Mouse (Mus musculus) erythroblast, embryonic 14.5 days (primary cell): Measurements from ENCODE around the gene Rln3.

Source experiments
- GATA1 ChIP-seq: IDR thresholded peaks from 2 replicates; pipeline ENCODE4 v1.6.1; 2012; ENCODE audit warnings: low read length, inconsistent platforms, mixed read lengths
- TAL1 ChIP-seq: IDR thresholded peaks from 3 replicates; pipeline ENCODE4 v1.6.1; 2012; ENCODE audit warnings: low read length, inconsistent platforms, mixed read lengths

DNA sequence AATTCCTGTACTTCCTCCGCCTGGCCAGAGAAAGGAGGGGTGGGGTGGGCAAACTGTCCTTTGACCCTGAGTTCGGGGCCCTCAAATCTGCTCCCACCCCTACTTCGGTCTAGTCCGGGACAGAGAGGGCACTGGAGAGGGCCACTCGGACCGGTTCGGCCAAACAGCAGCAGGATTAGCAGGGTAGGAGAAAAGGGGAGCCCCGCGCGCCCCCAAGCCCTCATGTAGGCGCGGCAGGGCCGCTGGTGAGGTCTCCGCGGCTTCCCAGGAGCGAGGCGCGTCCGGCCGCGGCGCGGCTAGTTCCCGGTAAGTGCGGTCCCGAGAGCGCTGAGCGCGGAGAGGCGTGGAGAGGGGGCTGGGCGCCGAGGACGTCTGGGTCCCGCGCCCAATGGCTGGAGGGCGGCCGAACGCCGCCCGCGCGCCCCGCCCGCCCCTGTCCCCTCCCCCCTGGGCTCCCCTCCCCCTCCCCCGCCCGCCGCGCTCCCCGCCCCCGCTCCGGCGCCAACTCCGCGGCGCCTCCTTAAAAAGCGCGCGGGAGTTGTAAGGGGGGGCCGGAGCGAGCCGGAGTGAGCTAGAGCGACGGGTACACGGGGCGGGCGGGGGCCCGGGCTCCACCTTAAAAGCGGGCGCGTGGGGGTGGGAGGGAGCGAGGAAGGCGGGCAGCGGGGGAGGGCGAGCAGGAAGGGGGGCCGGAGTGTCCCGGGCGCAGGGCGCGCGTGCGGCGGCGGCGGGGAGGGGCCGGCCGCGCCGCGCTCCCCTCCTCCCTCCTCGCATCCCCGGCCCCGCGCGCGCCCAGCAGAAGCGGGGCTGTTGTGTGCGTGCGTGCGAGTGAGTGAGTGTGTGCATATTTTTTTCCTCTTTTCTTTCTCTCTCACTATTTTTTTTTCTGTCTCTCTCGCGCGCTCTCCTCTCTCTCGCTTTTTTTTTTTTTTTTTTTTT lies 48.0 kb downstream of the Rln3 start:
- TF ChIP-seq GATA1 (no peak), TAL1 (no peak)
